Mouse (Mus musculus) spleen, adult 2 months (tissue): ENCODE data around the gene Gpbp1l1. TPM values are rescaled to one million over a fixed set of nuclear protein-coding genes. Genes with fewer than 3 reads are reported as not detected.

Experiments
- DNase-seq, 2 experiments: peaks; one replicate each; pipeline versions ENCODE4 v3.0.0 to v3.0.0-alpha.2; 2012 to 2021; ENCODE audit warnings: low spot score in 2 of 2, low read depth in 1 of 2
- H3K27ac ChIP-seq: fragments of 200-500 bp; 2 replicates; pipeline ENCODE4 v1.5.1; 2012; ENCODE audit warnings: low read length, inconsistent platforms; ENCODE audit not compliant: insufficient read depth
- H3K27me3 ChIP-seq: fragments of 200-500 bp; 2 replicates; pipeline ENCODE4 v1.6.1; 2012; ENCODE audit warnings: mild to moderate bottlenecking, moderate library complexity, low read length, inconsistent platforms; ENCODE audit not compliant: control insufficient read depth, insufficient read depth
- H3K36me3 ChIP-seq: fragments of 200-500 bp; 2 replicates; pipeline ENCODE4 v1.6.1; 2012; ENCODE audit warnings: mild to moderate bottlenecking, low read length, inconsistent platforms; ENCODE audit not compliant: control insufficient read depth, insufficient read depth
- H3K4me1 ChIP-seq: fragments of 200-500 bp; 2 replicates; pipeline ENCODE4 v1.6.1; 2011; ENCODE audit warnings: inconsistent platforms; ENCODE audit not compliant: control insufficient read depth, insufficient read depth, insufficient read length
- H3K4me3 ChIP-seq: fragments of 200-500 bp; 2 replicates; pipeline ENCODE4 v1.5.1; 2011; ENCODE audit warnings: mild to moderate bottlenecking, inconsistent platforms; ENCODE audit not compliant: insufficient read depth, insufficient read length; ENCODE audit errors: extremely low read depth
- CTCF ChIP-seq: fragments of 200-500 bp; IDR thresholded peaks from 2 replicates; pipeline ENCODE4 v1.5.1; 2011; ENCODE audit warnings: mild to moderate bottlenecking, inconsistent platforms; ENCODE audit not compliant: insufficient read depth, insufficient read length, insufficient replicate concordance; ENCODE audit errors: extremely low read depth
- POLR2A ChIP-seq: fragments of 200-500 bp; IDR thresholded peaks from 2 replicates; pipeline ENCODE4 v1.6.1; 2011; ENCODE audit warnings: low read depth, low read length, inconsistent platforms
- WGBS: fragments of 180-500 bp; shearing (Covaris S2); methylation state at CpG from one replicate; pipeline ENCODE4 v1.1.7; 2018; 5-methylcytosine and 5-hydroxymethylcytosine counted together
- polyA plus RNA-seq: library from polyadenylated mRNA; depleted of rRNA; stranded (reverse); fragments of >200 nt; gene quantifications from 2 replicates; pipeline ENCODE4 v1.2.3, GENCODE M21; 2012; rRNA removed

The Gpbp1l1 gene
- polyA plus RNA-seq, 1 experiment, result 26.1 TPM

DNA sequence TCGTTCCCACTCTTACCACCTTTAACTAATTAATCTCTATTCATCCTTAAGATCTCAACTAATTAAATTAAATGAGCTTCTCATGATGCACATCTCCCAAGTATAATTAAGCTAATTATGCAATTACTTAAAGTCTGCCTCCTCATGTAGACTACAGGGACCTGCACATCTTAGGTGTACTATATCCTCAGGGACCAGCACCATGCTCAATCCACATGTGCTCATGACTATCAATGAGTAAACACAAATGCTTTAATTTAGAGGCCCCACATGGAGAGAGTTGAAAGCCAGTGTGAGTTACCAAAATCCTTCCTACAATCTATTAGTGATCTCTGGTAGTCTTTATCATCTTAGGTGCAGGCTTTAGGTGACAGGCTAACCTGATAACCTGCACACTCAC is 77.7 kb downstream of the Gpbp1l1 start:
- Histone ChIP-seq H3K4me1 (no peaks in the 10 kb centered on the region), H3K36me3 (peaks cover 22% of the 10 kb centered on the region), H3K27me3 (no peaks in the 10 kb centered on the region), H3K4me3 (no peak overlapping the region), H3K27ac (no peak overlapping the region)
- WGBS, result 93% methylated on average over 1 of the region's 1 CpGs
- no peak for TF ChIP-seq POLR2A
- TF ChIP-seq CTCF, result no peak
- DNase-seq, result no peak

- H3K4me1 ChIP-seq, result no peaks in the 10 kb centered on the region
- no peak overlapping the region for H3K27ac ChIP-seq
- no peaks in the 10 kb centered on the region for H3K27me3 ChIP-seq
- peaks cover 39% of the 10 kb centered on the region for H3K36me3 ChIP-seq
- 93% methylated on average over 6 of the region's 6 CpGs for WGBS
- no peak for TF ChIP-seq CTCF
- no peak for TF ChIP-seq POLR2A
- no peak for DNase-seq
- no peak overlapping the region for H3K4me3 ChIP-seq
Observed at GRCm38 (mm10) chr4:116638821-116639220, 81.4 kb downstream of the Gpbp1l1 start.

GRCm38 (mm10) chr4:116642071-116642470 is 84.6 kb downstream of the Gpbp1l1 start:
- no peak overlapping the region for H3K27ac ChIP-seq
- peaks cover 28% of the 10 kb centered on the region for H3K36me3 ChIP-seq
- 100% methylated on average over 1 of the region's 1 CpGs for WGBS
- TF ChIP-seq POLR2A, result no peak
- no peak for TF ChIP-seq CTCF
- H3K4me3 ChIP-seq, result no peak overlapping the region
- no peaks in the 10 kb centered on the region for H3K4me1 ChIP-seq
- no peak for DNase-seq
- H3K27me3 ChIP-seq, result no peaks in the 10 kb centered on the region

Other genes with a start within 250 kb of the Gpbp1l1 start
- 35.6 and 53.6 TPM in 2 replicates for gene Mast2, start 93.5 kb upstream of the Gpbp1l1 start, polyA plus RNA-seq
- 0.97 and 1.1 TPM in 2 replicates for gene Ipp, start 50.1 kb upstream of the Gpbp1l1 start, polyA plus RNA-seq
- gene Tmem69, start 1.7 kb upstream of the Gpbp1l1 start, polyA plus RNA-seq, result 2.3 and 2.7 TPM in 2 replicates
- gene Ccdc17, start 39.0 kb downstream of the Gpbp1l1 start, polyA plus RNA-seq, result 9.4 and 10.8 TPM in 2 replicates
- gene Nasp, start 70.3 kb downstream of the Gpbp1l1 start, polyA plus RNA-seq, result 2.0 and 2.6 TPM in 2 replicates
- gene Akr1a1, start 94.0 kb downstream of the Gpbp1l1 start, polyA plus RNA-seq, result 246 and 290 TPM in 2 replicates
- 23.9 and 27.8 TPM in 2 replicates for gene Prdx1, start 127.9 kb downstream of the Gpbp1l1 start, polyA plus RNA-seq
- 4.0 and 4.4 TPM in 2 replicates for gene Mmachc, start 150.7 kb downstream of the Gpbp1l1 start, polyA plus RNA-seq
- gene Ccdc163, start 150.9 kb downstream of the Gpbp1l1 start, polyA plus RNA-seq, result 15.9 and 20.3 TPM in 2 replicates
- 3.1 and 3.6 TPM in 2 replicates for gene Tesk2, start 163.3 kb downstream of the Gpbp1l1 start, polyA plus RNA-seq
- gene Toe1, start 250.0 kb downstream of the Gpbp1l1 start, polyA plus RNA-seq, result 18.7 and 23.3 TPM in 2 replicates